Comparison of ENCODE assay signal across 26 mouse cellular contexts in genomic region chr15:25956001-25956400, GRCm38 (mm10). TPM values are rescaled to one million over a fixed set of nuclear protein-coding genes. Genes with fewer than 3 reads are reported as not detected.
A peak's percentile ranks its signal among the peaks of the same experiment; 100 is the strongest.
DNase-seq lines count a peak whose midpoint lies in the region; ATAC-seq and TF ChIP-seq lines count a peak whose summit lies in the region.
"Had no signal": no experiment of that assay in that cellular context is flagged by ENCODE, and none has a peak within 500 bp of the region (broad histone marks: within the 10 kb centered on the region; RNA-seq: fewer than 3 reads in every experiment).

No protein-coding gene starts in this region.

- H3K36me3 ChIP-seq in heart, postnatal 0 days (replicated peaks; ENCODE audit: control insufficient read depth, insufficient read depth, low read length) = no peaks in the 10 kb centered on the region
- no peaks in the 10 kb centered on the region for H3K36me3 ChIP-seq in kidney, embryonic 15.5 days
- no peaks in the 10 kb centered on the region for H3K36me3 ChIP-seq in forebrain, embryonic 14.5 days (ENCODE audit: control insufficient read depth, insufficient read depth, low read length)
- H3K36me3 ChIP-seq: embryonic facial prominence, embryonic 12.5 days; hindbrain, embryonic 12.5 days; limb, embryonic 10.5 days; limb, embryonic 15.5 days; liver, embryonic 13.5 days; midbrain, embryonic 15.5 days; stomach, embryonic 15.5 days had no signal

- H3K27me3 ChIP-seq in heart, postnatal 0 days (ENCODE audit: control insufficient read depth, insufficient read depth, low read length) = no peaks in the 10 kb centered on the region
- H3K27me3 ChIP-seq in kidney, embryonic 15.5 days = no peaks in the 10 kb centered on the region
- no peaks in the 10 kb centered on the region for H3K27me3 ChIP-seq in forebrain, embryonic 14.5 days (replicated peaks; ENCODE audit: control insufficient read depth, insufficient read depth, low read length)
- H3K27me3 ChIP-seq: embryonic facial prominence, embryonic 12.5 days; hindbrain, embryonic 12.5 days; limb, embryonic 15.5 days; liver, embryonic 13.5 days; megakaryocyte, embryonic 14.5 days; midbrain, embryonic 15.5 days; stomach, embryonic 15.5 days had no signal

- DNase-seq in gastrocnemius, adult 2 months = no peak
- DNase-seq in gastrocnemius, adult 8-10 months (ENCODE audit: low spot score in 2 of 2) = no peak
- no peak for DNase-seq in heart, postnatal 0 days (ENCODE audit: low spot score)
- DNase-seq in heart, postnatal 4 days = no peak
- no peak for DNase-seq in kidney, postnatal 10 days
- no peak for DNase-seq in forebrain, embryonic 14.5 days (ENCODE audit: low spot score)
- DNase-seq in cerebellum, postnatal 14 days = no peak
- DNase-seq: adrenal gland, postnatal 14 days; cerebellum, adult 11 months; cerebellum, adult 9-10 months; embryo, embryonic 11 days; gastrocnemius, postnatal 25 days; layer of hippocampus, adult 9-11 months; liver, embryonic 13.5 days; lung, adult 18-20 months; lung, postnatal 4 days; right cerebral cortex, postnatal 25 days had no signal

- H3K9ac ChIP-seq in heart, postnatal 0 days (replicated peaks; ENCODE audit: low read depth, low read length) = no peak overlapping the region
- H3K9ac ChIP-seq in kidney, embryonic 15.5 days = no peak overlapping the region
- H3K9ac ChIP-seq in forebrain, embryonic 14.5 days (ENCODE audit: low read length) = no peak overlapping the region
- H3K9ac ChIP-seq: embryonic facial prominence, embryonic 12.5 days; hindbrain, embryonic 12.5 days; limb, embryonic 15.5 days; liver, embryonic 13.5 days; midbrain, embryonic 15.5 days; stomach, embryonic 15.5 days had no signal

- intact Hi-C loops in gastrocnemius, adult 2 months (cut with DNase I) = loop anchor here (2.0 kb wide), 1 partner anchor 41 kb away; no protein-coding TSS in a partner anchor

- WGBS in heart, postnatal 0 days = 50% methylated on average over 5 of the region's 5 CpGs
- 73% methylated on average over 5 of the region's 5 CpGs for WGBS in kidney, embryonic 15.5 days
- WGBS in forebrain, embryonic 14.5 days = 65% methylated on average over 5 of the region's 5 CpGs

- no peak overlapping the region for H3K4me2 ChIP-seq in heart, postnatal 0 days (ENCODE audit: low read depth, low read length)
- no peak overlapping the region for H3K4me2 ChIP-seq in kidney, embryonic 15.5 days
- H3K4me2 ChIP-seq in forebrain, embryonic 14.5 days (ENCODE audit: low read length) = no peak overlapping the region
- H3K4me2 ChIP-seq: embryonic facial prominence, embryonic 12.5 days; hindbrain, embryonic 12.5 days; limb, embryonic 15.5 days; liver, embryonic 13.5 days; midbrain, embryonic 15.5 days; stomach, embryonic 15.5 days had no signal

- peak overlapping the region; percentile 21; the same call in 1 of the 2 replicates for H3K4me3 ChIP-seq in gastrocnemius, adult 2 months
- no peak overlapping the region for H3K4me3 ChIP-seq in heart, postnatal 0 days (ENCODE audit: low read depth, low read length)
- H3K4me3 ChIP-seq in kidney, embryonic 15.5 days (replicated peaks) = no peak overlapping the region
- H3K4me3 ChIP-seq in forebrain, embryonic 14.5 days (ENCODE audit: low read depth, low read length) = no peak overlapping the region
- H3K4me3 ChIP-seq: embryonic facial prominence, embryonic 12.5 days; hindbrain, embryonic 12.5 days; limb, embryonic 10.5 days; limb, embryonic 15.5 days; liver, embryonic 13.5 days; megakaryocyte, embryonic 14.5 days; midbrain, embryonic 15.5 days; stomach, embryonic 15.5 days had no signal

- no peak for TF ChIP-seq EP300 in heart, postnatal 0 days (IDR thresholded peaks at IDR 0.05; ENCODE audit: low read depth)

- no peak for ATAC-seq in heart, postnatal 0 days (ENCODE audit: insufficient read depth, low read depth)
- no peak; the same call in 1 of the 2 replicates for ATAC-seq in kidney, embryonic 15.5 days (replicated peaks; ENCODE audit: low FRiP score)
- peak; percentile 4; the same call in 1 of the 2 replicates for ATAC-seq in forebrain, embryonic 14.5 days
- ATAC-seq: CD4-positive, CD25-positive, alpha-beta regulatory T cell, adult 4 months; midbrain, embryonic 15.5 days had no signal

- H3K27ac ChIP-seq in gastrocnemius, adult 2 months = peak overlapping the region; percentile 89
- peak overlapping the region; percentile 77 for H3K27ac ChIP-seq in heart, postnatal 0 days (ENCODE audit: low read depth)
- peak overlapping the region; percentile 7; the same call in 1 of the 2 replicates for H3K27ac ChIP-seq in kidney, embryonic 15.5 days
- no peak overlapping the region for H3K27ac ChIP-seq in forebrain, embryonic 14.5 days (ENCODE audit: low read depth, low read length)
- H3K27ac ChIP-seq: embryonic facial prominence, embryonic 12.5 days; hindbrain, embryonic 12.5 days; limb, embryonic 10.5 days; limb, embryonic 15.5 days; liver, embryonic 13.5 days; midbrain, embryonic 15.5 days; stomach, embryonic 15.5 days had no signal

- no peak for TF ChIP-seq CTCF in gastrocnemius, adult 2 months (IDR thresholded peaks at IDR 0.05)
- no peak for TF ChIP-seq CTCF in heart, postnatal 0 days (IDR thresholded peaks at IDR 0.05; ENCODE audit: low read depth)

- 0 out of 2 replicates have a peak, but pooled peaks cover 27% of the 10 kb centered on the region for H3K4me1 ChIP-seq in heart, postnatal 0 days (ENCODE audit: control insufficient read depth, insufficient read depth)
- peaks cover 14% of the 10 kb centered on the region; the same call in 1 of the 2 replicates for H3K4me1 ChIP-seq in kidney, embryonic 15.5 days
- H3K4me1 ChIP-seq in forebrain, embryonic 14.5 days (ENCODE audit: control insufficient read depth, insufficient read depth, low read length) = no peaks in the 10 kb centered on the region
- H3K4me1 ChIP-seq: embryonic facial prominence, embryonic 12.5 days; hindbrain, embryonic 12.5 days; liver, embryonic 13.5 days; megakaryocyte, embryonic 14.5 days; midbrain, embryonic 15.5 days had no signal

- no peaks in the 10 kb centered on the region for H3K9me3 ChIP-seq in heart, postnatal 0 days (replicated peaks; ENCODE audit: control insufficient read depth, low read length)
- no peaks in the 10 kb centered on the region for H3K9me3 ChIP-seq in kidney, embryonic 15.5 days (replicated peaks)
- H3K9me3 ChIP-seq in forebrain, embryonic 14.5 days (replicated peaks; ENCODE audit: control insufficient read depth, low read length) = no peaks in the 10 kb centered on the region
- H3K9me3 ChIP-seq: embryonic facial prominence, embryonic 12.5 days; hindbrain, embryonic 12.5 days; limb, embryonic 10.5 days; limb, embryonic 15.5 days; liver, embryonic 13.5 days; megakaryocyte, embryonic 14.5 days; midbrain, embryonic 15.5 days; stomach, embryonic 15.5 days had no signal

RNA-seq across cellular contexts. Expression of gene Zfp622, which starts 28.2 kb away (rescaled TPM):
- 10 to 100 TPM; 22.6 to 25.5 TPM for total RNA-seq in gastrocnemius, adult 2 months (2021)
- total RNA-seq in gastrocnemius, adult 8-10 months (2022) = 10 to 100 TPM; 25.6 to 32.1 (median 27.9) TPM
- 9.2 and 16.9 TPM in 2 replicates for total RNA-seq in heart, postnatal 0 days (2014; rRNA removed; ENCODE audit: low replicate concordance)
- 10.1 and 11.0 TPM in 2 replicates for polyA plus RNA-seq in heart, postnatal 0 days (2015; fragmentation: Nextera tagmentation; extraction: Ambion mirVana)
- 10 to 100 TPM; 21.7 to 22.0 TPM for total RNA-seq in heart, postnatal 4 days (2021)
- polyA plus RNA-seq in kidney, embryonic 15.5 days (2015; fragmentation: Nextera tagmentation; extraction: Ambion mirVana) = 28.6 and 32.8 TPM in 2 replicates
- polyA plus RNA-seq in forebrain, embryonic 14.5 days (2014; fragmentation: Nextera tagmentation; extraction: Ambion mirVana) = 24.6 and 29.9 TPM in 2 replicates
